Mouse (Mus musculus) myocyte (in vitro differentiated cells): Measurements from ENCODE around the gene Atg10. TPM values are rescaled to one million over a fixed set of nuclear protein-coding genes. Genes with fewer than 3 reads are reported as not detected.

Source experiments
- H3K27me3 ChIP-seq: one replicate; pipeline ENCODE4 v1.6.1; 2011; ENCODE audit not compliant: control insufficient read depth, insufficient read depth, insufficient read length
- H3K36me3 ChIP-seq: one replicate; pipeline ENCODE4 v1.6.1; 2011; ENCODE audit not compliant: control insufficient read depth, insufficient read depth
- H3K4me2 ChIP-seq: one replicate; pipeline ENCODE4 v1.6.1; 2011; ENCODE audit warnings: low read depth, control low read depth
- H3K4me3 ChIP-seq: one replicate; pipeline ENCODE4 v1.5.1; 2011; ENCODE audit warnings: mild to moderate bottlenecking, control low read depth, moderate library complexity
- H3K79me2 ChIP-seq: one replicate; pipeline ENCODE4 v1.6.1; 2011; ENCODE audit not compliant: control insufficient read depth, insufficient read depth
- H3ac ChIP-seq: one replicate; pipeline ENCODE4 v1.6.1; 2011; ENCODE audit not compliant: control insufficient read depth, insufficient read length
- CEBPB ChIP-seq: IDR thresholded peaks from 2 replicates; pipeline ENCODE4 v1.6.1; 2011; ENCODE audit warnings: mild to moderate bottlenecking, moderate library complexity; ENCODE audit not compliant: poor library complexity, insufficient read depth, severe bottlenecking
- E2F4 ChIP-seq: IDR thresholded peaks from one replicate; pipeline ENCODE4 v1.6.1; 2011; ENCODE audit warnings: mild to moderate bottlenecking, control low read depth, moderate library complexity; ENCODE audit not compliant: insufficient read depth
- MAX ChIP-seq: IDR thresholded peaks from one replicate; pipeline ENCODE4 v1.6.1; 2011; ENCODE audit warnings: low read depth, mild to moderate bottlenecking, control low read depth
- MYOD1 ChIP-seq, 3 experiments: IDR thresholded peaks; one replicate each; pipeline ENCODE4 v1.6.1; 2011; ENCODE audit warnings: control low read depth in 2 of 3, low read depth in 2 of 3, mild to moderate bottlenecking in 2 of 3, moderate library complexity in 1 of 3; ENCODE audit not compliant: insufficient read length in 2 of 3, control insufficient read depth in 1 of 3
- MYOG ChIP-seq, 3 experiments: IDR thresholded peaks; one replicate each; pipeline ENCODE4 v1.6.1; 2011; ENCODE audit warnings: control low read depth in 2 of 3, low read depth in 2 of 3, mild to moderate bottlenecking in 2 of 3; ENCODE audit not compliant: insufficient read length in 2 of 3, control insufficient read depth in 1 of 3, insufficient read depth in 1 of 3
- POLR2A ChIP-seq: IDR thresholded peaks from one replicate; pipeline ENCODE4 v1.6.1; 2011; ENCODE audit warnings: low read depth, mild to moderate bottlenecking, control low read depth, moderate library complexity; ENCODE audit not compliant: insufficient read length
- POLR2AphosphoS2 ChIP-seq: IDR thresholded peaks from one replicate; pipeline ENCODE4 v1.6.1; 2011; ENCODE audit warnings: low read depth, control low read depth; ENCODE audit not compliant: insufficient read length
- REST ChIP-seq: IDR thresholded peaks from one replicate; pipeline ENCODE4 v1.6.1; 2011; ENCODE audit warnings: mild to moderate bottlenecking, control low read depth, moderate library complexity; ENCODE audit not compliant: insufficient read depth, insufficient read length
- SRF ChIP-seq: IDR thresholded peaks from one replicate; pipeline ENCODE4 v1.6.1; 2011; ENCODE audit warnings: low read depth; ENCODE audit not compliant: control insufficient read depth, insufficient read length
- TCF12 ChIP-seq: IDR thresholded peaks from one replicate; pipeline ENCODE4 v1.6.1; 2011; ENCODE audit warnings: mild to moderate bottlenecking, control low read depth; ENCODE audit not compliant: poor library complexity, insufficient read depth, severe bottlenecking
- TCF3 ChIP-seq: IDR thresholded peaks from one replicate; pipeline ENCODE4 v1.6.1; 2011; ENCODE audit warnings: low read depth, control low read depth; ENCODE audit not compliant: insufficient read length
- USF1 ChIP-seq: IDR thresholded peaks from one replicate; pipeline ENCODE4 v1.6.1; 2011; ENCODE audit warnings: low read depth, mild to moderate bottlenecking, control low read depth, moderate library complexity
- polyA plus RNA-seq: library from polyadenylated mRNA; unstranded; fragments of >200 nt; fragmentation: generic; extraction: Trizol; gene quantifications from one replicate; pipeline ENCODE4 v1.2.1, GENCODE M21; 2012; ENCODE audit warnings: missing spikeins

The Atg10 gene
- polyA plus RNA-seq, 1 experiment, result 5.9 TPM

GRCm38 (mm10) chr13:91163292-91163691 is 60.5 kb downstream of the Atg10 start:
- no peak for TF ChIP-seq TCF12
- TF ChIP-seq MYOD1 (IDR thresholded peaks at IDR 0.05; ENCODE audit: control insufficient read depth in 1 of 3, insufficient read length in 2 of 3, low read depth in 2 of 3), result no peak
- no peak for TF ChIP-seq SRF
- no peak for TF ChIP-seq CEBPB
- TF ChIP-seq MYOG (IDR thresholded peaks at IDR 0.05; ENCODE audit: control insufficient read depth in 1 of 3, insufficient read depth in 1 of 3, insufficient read length in 2 of 3, low read depth in 2 of 3), result no peak
- no peak for TF ChIP-seq POLR2A
- no peak for TF ChIP-seq USF1
- Histone ChIP-seq H3K79me2 (no peaks in the 10 kb centered on the region), H3K4me2 (no peak overlapping the region), H3K27me3 (no peaks in the 10 kb centered on the region), H3K4me3 (no peak overlapping the region), H3K36me3 (no peaks in the 10 kb centered on the region), H3ac (no peak overlapping the region)

- H3K4me2 ChIP-seq, result no peak overlapping the region
Observed at GRCm38 (mm10) chr13:91162452-91162851, 61.3 kb downstream of the Atg10 start.

GRCm38 (mm10) chr13:91160616-91161015 is 63.2 kb downstream of the Atg10 start:
- TF ChIP-seq E2F4, result no peak
- no peak for TF ChIP-seq POLR2A
- TF ChIP-seq USF1, result no peak
- H3K27me3 ChIP-seq, result no peaks in the 10 kb centered on the region
- no peaks in the 10 kb centered on the region for H3K79me2 ChIP-seq
- H3K36me3 ChIP-seq, result no peaks in the 10 kb centered on the region
- no peak overlapping the region for H3ac ChIP-seq
- H3K4me3 ChIP-seq, result no peak overlapping the region
- no peak overlapping the region for H3K4me2 ChIP-seq

More at GRCm38 (mm10) chr13:91162452-91162851, 61.3 kb downstream of the Atg10 start:
- Histone ChIP-seq H3K4me3 (no peak overlapping the region), H3K36me3 (no peaks in the 10 kb centered on the region), H3K79me2 (no peaks in the 10 kb centered on the region), H3K27me3 (no peaks in the 10 kb centered on the region), H3ac (no peak overlapping the region)
- no peak for TF ChIP-seq POLR2AphosphoS2
- TF ChIP-seq TCF3, result no peak
- TF ChIP-seq REST, result no peak

GRCm38 (mm10) chr13:91159881-91160280 is 63.9 kb downstream of the Atg10 start:
- Histone ChIP-seq H3K4me2 (no peak overlapping the region), H3K79me2 (no peaks in the 10 kb centered on the region), H3K4me3 (no peak overlapping the region), H3ac (no peak overlapping the region), H3K36me3 (no peaks in the 10 kb centered on the region), H3K27me3 (no peaks in the 10 kb centered on the region)
- TF ChIP-seq MYOD1 (IDR thresholded peaks at IDR 0.05; ENCODE audit: control insufficient read depth in 1 of 3, insufficient read length in 2 of 3, low read depth in 2 of 3) (no peak), E2F4 (no peak), MAX (no peak), POLR2A (no peak), TCF12 (no peak), USF1 (no peak)

- Histone ChIP-seq H3K36me3 (no peaks in the 10 kb centered on the region), H3K4me2 (no peak overlapping the region), H3ac (no peak overlapping the region), H3K27me3 (no peaks in the 10 kb centered on the region), H3K4me3 (no peak overlapping the region), H3K79me2 (no peaks in the 10 kb centered on the region)
- TF ChIP-seq MYOG (IDR thresholded peaks at IDR 0.05; ENCODE audit: control insufficient read depth in 1 of 3, insufficient read depth in 1 of 3, insufficient read length in 2 of 3, low read depth in 2 of 3) (no peak), TCF12 (no peak), POLR2A (no peak), USF1 (no peak), E2F4 (no peak), REST (no peak), POLR2AphosphoS2 (no peak), MAX (no peak), TCF3 (no peak), CEBPB (no peak), SRF (no peak), MYOD1 (IDR thresholded peaks at IDR 0.05; ENCODE audit: control insufficient read depth in 1 of 3, insufficient read length in 2 of 3, low read depth in 2 of 3) (no peak)
Observed at GRCm38 (mm10) chr13:91157941-91158340, 65.8 kb downstream of the Atg10 start.

GRCm38 (mm10) chr13:91157429-91157828 is 66.3 kb downstream of the Atg10 start:
- no peaks in the 10 kb centered on the region for H3K36me3 ChIP-seq
- no peaks in the 10 kb centered on the region for H3K27me3 ChIP-seq
- H3K79me2 ChIP-seq, result no peaks in the 10 kb centered on the region
- TF ChIP-seq E2F4, result no peak
- TF ChIP-seq POLR2AphosphoS2, result no peak
- no peak for TF ChIP-seq CEBPB
- no peak for TF ChIP-seq POLR2A
- no peak for TF ChIP-seq USF1
- TF ChIP-seq SRF, result no peak
- no peak for TF ChIP-seq MAX
- no peak overlapping the region for H3ac ChIP-seq
- H3K4me3 ChIP-seq, result no peak overlapping the region
- no peak overlapping the region for H3K4me2 ChIP-seq
